Mouse (Mus musculus): ENCODE results near the gene Ndrg4. TPM values are rescaled to one million over a fixed set of nuclear protein-coding genes. Genes with fewer than 3 reads are reported as not detected.
"Not testable (repeated sequence)": the region's sequence is repeated elsewhere in the genome, so short reads cannot be mapped to it uniquely, and the experiment has no call there.

The Ndrg4 gene
- polyA plus RNA-seq, 1 experiment from 2014 or later, result 21.0 TPM

GRCm38 (mm10) chr8:95656316-95657002 is 20.3 kb upstream of the Ndrg4 start:
- WGBS, result 44% methylated on average over 5 of the region's 5 CpGs
- no peak overlapping the region for H3K4me2 ChIP-seq (replicated peaks; ENCODE audit: low read depth, low read length)
- H3K9me3 ChIP-seq (ENCODE audit: control insufficient read depth, low read depth, low read length), result no peaks in the 10 kb centered on the region
- H3K27me3 ChIP-seq (ENCODE audit: control insufficient read depth, insufficient read depth, low read length), result no peaks in the 10 kb centered on the region
- no peaks in the 10 kb centered on the region for H3K36me3 ChIP-seq (ENCODE audit: control insufficient read depth, insufficient read depth, low read length)
- no peak overlapping the region for H3K4me3 ChIP-seq (ENCODE audit: low read depth, low read length)
- no peak overlapping the region for H3K27ac ChIP-seq (ENCODE audit: low read length)
- no peak for ATAC-seq (ENCODE audit: insufficient number of reproducible peaks, insufficient read depth, low FRiP score, low read depth)
- H3K4me1 ChIP-seq (ENCODE audit: control insufficient read depth, insufficient read depth, low read length), result no peaks in the 10 kb centered on the region
- H3K9ac ChIP-seq (replicated peaks; ENCODE audit: low read depth, low read length), result no peak overlapping the region

GRCm38 (mm10) chr8:95657523-95657922 is 19.3 kb upstream of the Ndrg4 start:
- 54% methylated on average over 2 of the region's 2 CpGs for WGBS
- Histone ChIP-seq H3K9ac (replicated peaks; ENCODE audit: low read depth, low read length) (no peak overlapping the region), H3K4me2 (replicated peaks; ENCODE audit: low read depth, low read length) (no peak overlapping the region), H3K36me3 (ENCODE audit: control insufficient read depth, insufficient read depth, low read length) (no peaks in the 10 kb centered on the region), H3K9me3 (ENCODE audit: control insufficient read depth, low read depth, low read length) (no peaks in the 10 kb centered on the region), H3K27ac (ENCODE audit: low read length) (no peak overlapping the region), H3K4me1 (ENCODE audit: control insufficient read depth, insufficient read depth, low read length) (no peaks in the 10 kb centered on the region), H3K27me3 (ENCODE audit: control insufficient read depth, insufficient read depth, low read length) (no peaks in the 10 kb centered on the region), H3K4me3 (ENCODE audit: low read depth, low read length) (no peak overlapping the region)
- ATAC-seq (ENCODE audit: insufficient number of reproducible peaks, insufficient read depth, low FRiP score, low read depth), result no peak

GRCm38 (mm10) chr8:95660334-95660882 is 16.4 kb upstream of the Ndrg4 start:
- no peaks in the 10 kb centered on the region for H3K9me3 ChIP-seq (ENCODE audit: control insufficient read depth, low read depth, low read length)
- WGBS, result 80% methylated on average over 6 of the region's 6 CpGs

GRCm38 (mm10) chr8:95661085-95661484 is 15.7 kb upstream of the Ndrg4 start:
- no peak overlapping the region for H3K4me3 ChIP-seq (ENCODE audit: low read depth, low read length)
- no peaks in the 10 kb centered on the region for H3K27me3 ChIP-seq (ENCODE audit: control insufficient read depth, insufficient read depth, low read length)
- no peaks in the 10 kb centered on the region for H3K4me1 ChIP-seq (ENCODE audit: control insufficient read depth, insufficient read depth, low read length)
- H3K36me3 ChIP-seq (ENCODE audit: control insufficient read depth, insufficient read depth, low read length), result no peaks in the 10 kb centered on the region
- WGBS, result 71% methylated on average over 8 of the region's 8 CpGs
- no peak overlapping the region for H3K4me2 ChIP-seq (replicated peaks; ENCODE audit: low read depth, low read length)
- ATAC-seq (ENCODE audit: insufficient number of reproducible peaks, insufficient read depth, low FRiP score, low read depth), result no peak
- H3K27ac ChIP-seq (ENCODE audit: low read length), result no peak overlapping the region
- no peak overlapping the region for H3K9ac ChIP-seq (replicated peaks; ENCODE audit: low read depth, low read length)
- no peaks in the 10 kb centered on the region for H3K9me3 ChIP-seq (ENCODE audit: control insufficient read depth, low read depth, low read length)

More at GRCm38 (mm10) chr8:95660334-95660882, 16.4 kb upstream of the Ndrg4 start:
- H3K27me3 ChIP-seq (ENCODE audit: control insufficient read depth, insufficient read depth, low read length), result no peaks in the 10 kb centered on the region
- no peak for ATAC-seq (ENCODE audit: insufficient number of reproducible peaks, insufficient read depth, low FRiP score, low read depth)
- no peaks in the 10 kb centered on the region for H3K4me1 ChIP-seq (ENCODE audit: control insufficient read depth, insufficient read depth, low read length)
- H3K27ac ChIP-seq (ENCODE audit: low read length), result no peak overlapping the region
- H3K4me3 ChIP-seq (ENCODE audit: low read depth, low read length), result no peak overlapping the region
- H3K36me3 ChIP-seq (ENCODE audit: control insufficient read depth, insufficient read depth, low read length), result no peaks in the 10 kb centered on the region
- no peak overlapping the region for H3K4me2 ChIP-seq (replicated peaks; ENCODE audit: low read depth, low read length)
- H3K9ac ChIP-seq (replicated peaks; ENCODE audit: low read depth, low read length), result no peak overlapping the region

GRCm38 (mm10) chr8:95661575-95661974 is 15.2 kb upstream of the Ndrg4 start:
- Histone ChIP-seq H3K36me3 (ENCODE audit: control insufficient read depth, insufficient read depth, low read length) (no peaks in the 10 kb centered on the region), H3K27me3 (ENCODE audit: control insufficient read depth, insufficient read depth, low read length) (no peaks in the 10 kb centered on the region), H3K27ac (ENCODE audit: low read length) (no peak overlapping the region), H3K4me2 (replicated peaks; ENCODE audit: low read depth, low read length) (no peak overlapping the region), H3K4me3 (ENCODE audit: low read depth, low read length) (no peak overlapping the region), H3K4me1 (ENCODE audit: control insufficient read depth, insufficient read depth, low read length) (no peaks in the 10 kb centered on the region), H3K9me3 (ENCODE audit: control insufficient read depth, low read depth, low read length) (no peaks in the 10 kb centered on the region), H3K9ac (replicated peaks; ENCODE audit: low read depth, low read length) (no peak overlapping the region)
- WGBS, result 86% methylated on average over 6 of the region's 6 CpGs
- ATAC-seq (ENCODE audit: insufficient number of reproducible peaks, insufficient read depth, low FRiP score, low read depth), result no peak

- Histone ChIP-seq H3K4me2 (replicated peaks; ENCODE audit: low read depth, low read length) (no peak overlapping the region), H3K9me3 (ENCODE audit: control insufficient read depth, low read depth, low read length) (no peaks in the 10 kb centered on the region), H3K9ac (replicated peaks; ENCODE audit: low read depth, low read length) (no peak overlapping the region), H3K4me3 (ENCODE audit: low read depth, low read length) (no peak overlapping the region), H3K27me3 (ENCODE audit: control insufficient read depth, insufficient read depth, low read length) (no peaks in the 10 kb centered on the region), H3K4me1 (ENCODE audit: control insufficient read depth, insufficient read depth, low read length) (no peaks in the 10 kb centered on the region), H3K27ac (ENCODE audit: low read length) (no peak overlapping the region), H3K36me3 (ENCODE audit: control insufficient read depth, insufficient read depth, low read length) (no peaks in the 10 kb centered on the region)
- 64% methylated on average over 7 of the region's 7 CpGs for WGBS
- no peak for ATAC-seq (ENCODE audit: insufficient number of reproducible peaks, insufficient read depth, low FRiP score, low read depth)
Observed at GRCm38 (mm10) chr8:95662885-95663598, 13.7 kb upstream of the Ndrg4 start.

- H3K9me3 ChIP-seq (ENCODE audit: control insufficient read depth, low read depth, low read length), result no peaks in the 10 kb centered on the region
- no peak overlapping the region for H3K9ac ChIP-seq (replicated peaks; ENCODE audit: low read depth, low read length)
- WGBS, result 31% methylated on average over 4 of the region's 4 CpGs
- H3K27ac ChIP-seq (ENCODE audit: low read length), result no peak overlapping the region
- H3K4me1 ChIP-seq (ENCODE audit: control insufficient read depth, insufficient read depth, low read length), result no peaks in the 10 kb centered on the region
- H3K4me3 ChIP-seq (ENCODE audit: low read depth, low read length), result no peak overlapping the region
- peak; percentile 12; the same call in 1 of the 2 replicates for ATAC-seq (ENCODE audit: insufficient number of reproducible peaks, insufficient read depth, low FRiP score, low read depth)
- no peak overlapping the region for H3K4me2 ChIP-seq (replicated peaks; ENCODE audit: low read depth, low read length)
- no peaks in the 10 kb centered on the region for H3K36me3 ChIP-seq (ENCODE audit: control insufficient read depth, insufficient read depth, low read length)
- H3K27me3 ChIP-seq (ENCODE audit: control insufficient read depth, insufficient read depth, low read length), result no peaks in the 10 kb centered on the region
Observed at GRCm38 (mm10) chr8:95663599-95663949, 13.2 kb upstream of the Ndrg4 start.

GRCm38 (mm10) chr8:95665813-95666452 is 10.8 kb upstream of the Ndrg4 start:
- 94% methylated on average over 11 of the region's 11 CpGs for WGBS
- not testable (repeated sequence) for H3K9ac ChIP-seq (replicated peaks; ENCODE audit: low read depth, low read length)

More at GRCm38 (mm10) chr8:95665813-95666452, 10.8 kb upstream of the Ndrg4 start:
- H3K4me3 ChIP-seq (ENCODE audit: low read depth, low read length); H3K4me2 ChIP-seq (replicated peaks; ENCODE audit: low read depth, low read length); H3K27ac ChIP-seq (ENCODE audit: low read length); H3K36me3 ChIP-seq (ENCODE audit: control insufficient read depth, insufficient read depth, low read length); H3K4me1 ChIP-seq (ENCODE audit: control insufficient read depth, insufficient read depth, low read length); H3K27me3 ChIP-seq (ENCODE audit: control insufficient read depth, insufficient read depth, low read length); ATAC-seq (ENCODE audit: insufficient number of reproducible peaks, insufficient read depth, low FRiP score, low read depth); H3K9me3 ChIP-seq (ENCODE audit: control insufficient read depth, low read depth, low read length): not testable (repeated sequence)

Data from stomach, embryonic 14.5 days (tissue).